Mouse (Mus musculus) thymus, adult 2 months (tissue): Measurements from ENCODE around the gene Perp.

Experiments used
- CTCF ChIP-seq: fragments of 200-500 bp; IDR thresholded peaks from 2 replicates; pipeline ENCODE4 v1.5.1; 2012; ENCODE audit warnings: mild to moderate bottlenecking, control low read depth, low read length, moderate library complexity, borderline replicate concordance; ENCODE audit not compliant: control insufficient read depth, poor library complexity, insufficient read depth; ENCODE audit errors: extremely low read depth
- POLR2A ChIP-seq: fragments of 200-500 bp; IDR thresholded peaks from 2 replicates; pipeline ENCODE4 v1.6.1; 2012; ENCODE audit warnings: mild to moderate bottlenecking, low read length, control low read depth, moderate library complexity; ENCODE audit not compliant: control insufficient read depth, poor library complexity, insufficient read depth; ENCODE audit errors: extremely low read depth

DNA sequence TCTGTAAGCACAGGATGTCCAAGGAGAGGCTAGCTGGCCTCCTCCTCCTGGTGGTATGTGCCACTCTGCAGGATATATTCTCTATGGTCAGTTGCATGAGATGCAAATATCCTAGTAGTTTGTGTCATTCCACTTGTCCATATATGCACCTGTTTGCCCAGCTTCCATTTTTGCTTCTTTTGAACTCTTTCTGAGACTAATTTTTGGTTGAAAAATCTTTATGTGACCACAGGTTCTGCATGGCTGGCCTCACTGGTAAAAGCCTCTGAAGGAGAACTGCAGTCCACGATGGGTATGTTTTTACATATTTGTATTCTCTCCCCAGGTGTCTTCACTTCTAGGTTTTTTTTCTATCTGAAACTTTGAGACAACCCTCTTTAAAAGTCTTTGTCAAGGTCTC is 37.4 kb downstream of the Perp start:
- no peak for TF ChIP-seq CTCF
- no peak for TF ChIP-seq POLR2A
